Mouse (Mus musculus) liver, embryonic 14.5 days (tissue): ENCODE data around the gene Dcaf12.

Source experiments
- CTCF ChIP-seq: IDR thresholded peaks from 2 replicates; pipeline ENCODE4 v1.5.1; 2016; ENCODE audit warnings: antibody characterized with exemption, low read depth, control low read depth
- EP300 ChIP-seq: IDR thresholded peaks from 2 replicates; pipeline ENCODE4 v1.6.1; 2016; ENCODE audit warnings: antibody characterized with exemption, low read depth

- no peak for TF ChIP-seq CTCF
- TF ChIP-seq EP300, result no peak
These were observed 15.7 kb downstream of the Dcaf12 start for GRCm38 (mm10) chr4:41298976-41299375.
